Mouse (Mus musculus) lung, embryonic 16.5 days (tissue): ENCODE data around the gene Ncdn. TPM values are rescaled to one million over a fixed set of nuclear protein-coding genes. Genes with fewer than 3 reads are reported as not detected.
A peak's percentile ranks its signal among the peaks of the same experiment; 100 is the strongest.

ENCODE experiments used
- ATAC-seq: fragments of 200-750 bp; cut with Nextera tagmentation; 2 replicates; pipeline ENCODE4 v1.8.0; 2017; ENCODE audit warnings: low read depth, mild to moderate bottlenecking, moderate library complexity
- H3K27ac ChIP-seq: fragments of 300-500 bp; sonication (generic); 2 replicates; pipeline ENCODE4 v1.5.1; 2014; ENCODE audit warnings: mild to moderate bottlenecking, control low read depth, low read length
- H3K27me3 ChIP-seq: fragments of 300-500 bp; sonication (generic); 2 replicates; pipeline ENCODE4 v1.6.1; 2014; ENCODE audit warnings: low read depth, low read length, mixed read lengths; ENCODE audit not compliant: control insufficient read depth, insufficient read depth
- H3K36me3 ChIP-seq: fragments of 300-500 bp; sonication (generic); 2 replicates; pipeline ENCODE4 v1.6.1; 2014; ENCODE audit warnings: low read length; ENCODE audit not compliant: control insufficient read depth, insufficient read depth
- H3K4me1 ChIP-seq: fragments of 300-500 bp; sonication (generic); replicated peaks from 2 replicates; pipeline ENCODE4 v1.6.1; 2014; ENCODE audit warnings: low read length, mixed read lengths; ENCODE audit not compliant: control insufficient read depth, insufficient read depth
- H3K4me2 ChIP-seq: fragments of 300-500 bp; sonication (generic); 2 replicates; pipeline ENCODE4 v1.6.1; 2014; ENCODE audit warnings: low read depth, low read length, control low read depth
- H3K4me3 ChIP-seq: fragments of 300-500 bp; sonication (generic); 2 replicates; pipeline ENCODE4 v1.5.1; 2014; ENCODE audit warnings: mild to moderate bottlenecking, low read length, control low read depth
- H3K9ac ChIP-seq: fragments of 300-500 bp; sonication (generic); 2 replicates; pipeline ENCODE4 v1.6.1; 2014; ENCODE audit warnings: low read length, control low read depth
- H3K9me3 ChIP-seq: fragments of 300-500 bp; sonication (generic); 2 replicates; pipeline ENCODE4 v1.6.1; 2016; ENCODE audit warnings: low read length; ENCODE audit not compliant: control insufficient read depth
- WGBS: fragments of 180-500 bp; shearing (Covaris S2); extraction: QIAGEN DNeasy Blood & Tissue Kit; methylation state at CpG from one replicate; pipeline ENCODE4 v1.1.7; 2014; 5-methylcytosine and 5-hydroxymethylcytosine counted together
- polyA plus RNA-seq: library from polyadenylated mRNA; unstranded; fragments of >200 nt; fragmentation: Nextera tagmentation; extraction: Ambion mirVana; gene quantifications from 2 replicates; pipeline ENCODE4 v1.2.1, GENCODE M21; 2015

The Ncdn gene
- polyA plus RNA-seq, 1 experiment from 2014 or later = 26.7 TPM

DNA sequence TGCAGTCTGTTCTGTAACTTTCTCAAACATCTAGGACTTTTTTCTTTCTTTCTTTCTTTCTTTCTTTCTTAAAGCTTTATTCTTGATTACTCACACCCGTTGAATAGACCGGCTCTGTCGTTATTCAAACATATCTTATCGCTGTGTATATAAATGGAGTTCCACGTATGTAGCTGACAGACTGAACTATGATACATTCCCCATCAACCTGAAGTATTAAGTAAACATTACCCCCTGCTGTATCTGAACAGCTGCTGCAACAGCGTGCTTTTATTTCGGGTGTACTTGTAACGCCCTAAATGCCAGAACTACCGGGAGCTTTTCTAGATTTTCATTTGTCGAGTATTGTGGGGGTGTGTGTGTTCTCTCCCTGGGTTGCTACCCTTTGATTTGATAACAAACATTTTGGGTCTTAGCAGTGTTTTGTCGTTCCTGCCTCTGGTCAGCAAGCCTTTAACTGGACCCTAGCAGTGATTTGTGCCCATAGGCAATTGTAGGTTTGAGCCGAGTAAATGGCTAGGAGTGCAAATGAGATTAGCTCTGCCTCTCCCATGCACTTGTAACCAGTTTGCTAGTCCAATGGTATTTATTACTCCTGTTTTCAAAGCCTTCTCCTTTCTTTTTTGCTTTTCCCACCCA is 1.6 kb upstream of the Ncdn start:
- peak overlapping the region; percentile 73 for H3K4me3 ChIP-seq
- WGBS = 21% methylated on average over 12 of the region's 12 CpGs
- H3K4me1 ChIP-seq = peaks cover 33% of the 10 kb centered on the region
- H3K9ac ChIP-seq = no peak overlapping the region; the same call in 1 of the 2 replicates
- no peaks in the 10 kb centered on the region for H3K9me3 ChIP-seq
- H3K36me3 ChIP-seq = peaks cover 3% of the 10 kb centered on the region
- H3K27me3 ChIP-seq = no peaks in the 10 kb centered on the region
- peak overlapping the region; percentile 63 for H3K4me2 ChIP-seq
- H3K27ac ChIP-seq = peak overlapping the region; percentile 18; the same call in 1 of the 2 replicates
- no peak for ATAC-seq

DNA sequence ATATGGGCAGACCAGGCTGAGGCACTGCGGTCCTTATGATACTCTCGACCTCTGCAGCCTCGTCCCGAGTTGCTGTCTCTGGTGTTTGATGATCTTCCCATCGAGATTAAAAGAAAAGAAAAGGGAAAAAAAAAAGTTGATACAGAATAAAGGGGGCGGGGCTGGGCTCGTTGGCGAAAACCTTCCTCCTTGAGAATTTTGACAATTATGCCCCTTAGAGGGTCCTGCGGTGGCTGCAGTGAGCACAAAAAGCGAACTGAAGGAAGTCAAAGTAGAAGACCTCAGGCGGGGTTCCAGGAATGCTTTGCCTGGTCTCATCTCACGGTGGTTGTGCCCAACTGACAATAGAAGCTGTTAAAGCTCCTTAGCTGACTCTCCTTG is 983 bp upstream of the Ncdn start:
- Histone ChIP-seq H3K9ac (peak overlapping the region; percentile 80), H3K9me3 (no peaks in the 10 kb centered on the region), H3K27me3 (no peaks in the 10 kb centered on the region), H3K27ac (peak overlapping the region; percentile 93), H3K4me2 (peak overlapping the region; percentile 63), H3K4me3 (peak overlapping the region; percentile 73), H3K36me3 (peaks cover 3% of the 10 kb centered on the region), H3K4me1 (peaks cover 35% of the 10 kb centered on the region)
- no peak for ATAC-seq
- 1% methylated on average over 12 of the region's 12 CpGs for WGBS

DNA sequence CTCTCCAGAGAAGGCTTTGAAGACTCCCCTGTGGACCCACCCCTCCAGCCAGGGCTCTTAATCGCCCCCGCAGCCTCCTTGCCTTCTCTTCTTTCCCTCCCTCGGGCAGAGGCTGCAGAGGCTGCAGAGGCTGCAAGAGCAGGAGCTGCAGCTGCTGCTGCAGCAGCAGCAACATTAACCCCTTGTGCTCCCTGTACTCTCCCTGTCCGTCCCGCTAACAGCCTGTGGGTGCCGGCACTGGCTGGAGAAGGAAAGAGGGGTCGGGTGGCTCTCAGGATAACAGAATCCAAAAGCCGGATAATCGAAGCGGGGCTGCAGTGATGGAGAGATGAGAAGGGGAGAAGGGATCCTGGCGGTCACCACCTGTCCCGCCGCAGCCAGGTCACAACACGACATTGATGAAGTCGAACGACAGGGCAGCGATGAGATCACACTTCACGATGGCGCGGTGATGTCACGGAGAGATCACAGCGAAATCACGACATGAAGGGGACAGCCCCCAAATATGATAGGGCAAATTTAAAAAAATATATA is 563 bp downstream of the Ncdn start:
- Histone ChIP-seq H3K27ac (no peak overlapping the region), H3K4me1 (peaks cover 35% of the 10 kb centered on the region), H3K9ac (peak overlapping the region; percentile 80), H3K4me3 (peak overlapping the region; percentile 73), H3K27me3 (no peaks in the 10 kb centered on the region), H3K36me3 (peaks cover 11% of the 10 kb centered on the region), H3K9me3 (no peaks in the 10 kb centered on the region), H3K4me2 (peak overlapping the region; percentile 75)
- no peak for ATAC-seq
- WGBS = under 1% methylated on average over 23 of the region's 23 CpGs

DNA sequence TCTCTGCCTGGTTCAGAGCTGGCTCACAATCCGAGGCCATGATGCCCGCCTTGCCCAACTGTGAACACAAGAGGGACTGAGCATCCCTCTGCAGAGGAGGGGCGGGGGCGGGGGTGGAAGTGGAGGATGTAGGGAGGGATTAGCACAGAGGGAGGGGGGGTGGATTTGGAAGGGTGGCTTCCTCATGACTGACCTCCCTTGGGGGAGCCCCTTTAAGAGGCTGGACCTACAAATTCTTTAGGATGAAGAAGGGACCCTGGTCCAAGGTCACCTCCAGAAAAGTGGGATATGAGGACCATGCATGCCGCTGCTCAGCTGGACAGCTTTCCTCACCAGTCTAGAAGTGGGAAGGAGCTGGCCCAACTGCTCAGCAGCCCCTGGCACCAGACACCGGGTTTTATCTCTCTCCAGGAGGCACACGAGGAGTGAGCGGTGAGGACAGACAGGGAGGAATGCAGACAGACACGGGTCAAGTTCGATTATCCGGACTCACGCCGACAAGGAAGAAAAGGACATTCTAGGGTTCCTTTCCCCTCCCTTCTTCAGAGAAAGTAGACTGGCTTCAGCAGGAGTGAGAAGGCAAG is 1.1 kb downstream of the Ncdn start:
- WGBS = 7% methylated on average over 13 of the region's 13 CpGs
- Histone ChIP-seq H3K4me3 (peak overlapping the region; percentile 73), H3K4me1 (peaks cover 35% of the 10 kb centered on the region), H3K27ac (no peak overlapping the region), H3K9me3 (no peaks in the 10 kb centered on the region), H3K27me3 (no peaks in the 10 kb centered on the region), H3K9ac (peak overlapping the region; percentile 80), H3K36me3 (peaks cover 11% of the 10 kb centered on the region), H3K4me2 (peak overlapping the region; percentile 75)
- no peak for ATAC-seq

DNA sequence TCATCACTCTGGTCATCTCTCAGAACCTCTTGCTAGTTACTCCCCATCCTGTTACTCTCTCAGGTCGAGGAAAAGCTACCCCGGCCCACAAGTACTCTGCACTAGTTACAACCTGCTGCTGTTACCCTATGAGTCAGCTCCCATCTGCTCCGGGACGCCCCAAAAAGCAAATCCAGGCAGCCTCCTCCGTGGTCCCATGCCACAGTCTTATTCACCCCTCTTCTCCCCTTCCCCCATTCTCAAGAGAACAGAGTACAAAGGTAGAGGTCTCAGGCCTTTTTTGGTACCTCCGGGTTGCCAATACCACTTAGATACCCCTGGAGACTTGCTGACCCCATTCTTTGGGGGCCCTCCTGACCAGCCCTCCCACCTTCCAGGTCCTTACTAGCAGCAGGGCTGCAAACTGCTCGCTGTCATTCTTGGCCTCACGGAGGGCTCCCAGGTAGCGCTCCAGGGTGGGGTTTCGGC is 1.6 kb downstream of the Ncdn start:
- no peak for ATAC-seq
- H3K4me3 ChIP-seq = no peak overlapping the region; the same call in 1 of the 2 replicates
- peak overlapping the region; percentile 80; the same call in 1 of the 2 replicates for H3K9ac ChIP-seq
- H3K36me3 ChIP-seq = peaks cover 13% of the 10 kb centered on the region
- H3K4me1 ChIP-seq = peaks cover 31% of the 10 kb centered on the region
- no peak overlapping the region for H3K27ac ChIP-seq
- no peaks in the 10 kb centered on the region for H3K9me3 ChIP-seq
- H3K27me3 ChIP-seq = no peaks in the 10 kb centered on the region
- H3K4me2 ChIP-seq = peak overlapping the region; percentile 75
- 55% methylated on average over 10 of the region's 10 CpGs for WGBS

DNA sequence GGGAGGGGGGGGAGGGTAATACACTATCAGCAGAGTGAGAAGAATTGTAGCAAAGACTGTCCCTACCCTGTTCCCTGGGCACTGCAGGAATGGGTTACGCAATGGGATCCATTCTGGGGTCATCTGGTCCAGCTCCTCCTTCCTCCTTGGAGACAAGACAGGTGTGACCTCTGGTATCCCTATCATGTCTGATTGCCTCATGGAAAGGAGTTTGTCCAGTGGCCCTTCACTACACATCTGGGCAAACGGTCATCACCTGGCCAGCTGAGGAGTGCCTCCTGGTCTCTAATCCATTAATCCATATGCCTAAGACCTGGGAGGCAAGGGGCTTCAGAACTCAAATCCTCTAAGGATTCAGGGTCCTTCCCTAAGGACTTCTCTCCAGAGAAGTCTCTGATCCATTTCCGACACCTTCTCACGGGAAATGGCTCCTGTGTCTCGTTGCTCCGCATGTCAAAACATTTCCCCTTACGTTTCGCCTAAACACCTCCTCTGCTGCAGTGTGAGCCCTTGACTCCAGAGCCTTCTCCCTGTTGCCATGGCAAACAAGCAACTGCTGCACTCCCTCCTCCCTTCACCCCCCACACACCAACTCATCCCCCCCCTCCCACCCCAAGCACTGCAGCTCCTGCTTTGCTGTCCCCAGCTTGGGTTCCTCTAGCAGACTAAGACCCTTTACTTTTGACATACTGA is 2.2 kb downstream of the Ncdn start:
- H3K36me3 ChIP-seq = peaks cover 19% of the 10 kb centered on the region
- H3K9ac ChIP-seq = no peak overlapping the region
- 0 out of 2 replicates have a peak overlapping the region, but pooled peaks have one; percentile 75 for H3K4me2 ChIP-seq
- 70% methylated on average over 8 of the region's 8 CpGs for WGBS
- no peak overlapping the region for H3K4me3 ChIP-seq
- peaks cover 31% of the 10 kb centered on the region for H3K4me1 ChIP-seq
- no peaks in the 10 kb centered on the region for H3K9me3 ChIP-seq
- ATAC-seq = no peak
- no peak overlapping the region for H3K27ac ChIP-seq
- no peaks in the 10 kb centered on the region for H3K27me3 ChIP-seq

DNA sequence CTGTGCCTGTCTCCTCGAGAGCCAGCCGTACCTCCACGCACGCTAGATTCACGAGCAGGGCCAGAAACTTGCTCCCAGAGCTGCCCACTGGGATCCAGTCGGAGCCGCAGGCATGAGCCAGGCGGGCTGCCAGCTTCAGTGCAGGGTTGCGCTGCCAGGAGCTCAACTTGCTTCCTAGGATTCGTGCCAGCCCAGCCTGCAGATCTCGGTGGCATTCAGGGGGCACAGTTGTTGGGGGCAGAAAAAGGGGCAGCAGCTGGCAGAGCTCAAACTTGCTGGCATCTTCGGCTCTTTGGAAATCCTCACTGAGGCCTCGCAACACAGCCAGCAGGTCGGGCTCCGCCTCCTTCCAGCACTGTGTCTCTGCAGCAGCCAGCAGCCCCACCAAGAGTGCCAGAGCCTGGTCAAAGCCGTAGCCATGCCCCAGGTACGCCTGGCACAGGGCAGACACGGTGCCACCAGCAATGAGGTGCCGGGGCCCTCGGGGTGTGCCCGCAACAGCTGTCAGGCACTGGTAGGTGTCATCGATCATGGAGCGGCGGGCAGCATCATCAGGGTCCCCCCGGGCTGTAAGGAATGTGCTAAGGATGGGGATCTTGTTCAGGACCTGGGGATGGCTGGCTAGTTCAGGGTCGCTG is 3.1 kb downstream of the Ncdn start:
- no peak for ATAC-seq
- H3K9ac ChIP-seq = no peak overlapping the region
- no peaks in the 10 kb centered on the region for H3K9me3 ChIP-seq
- peaks cover 24% of the 10 kb centered on the region for H3K36me3 ChIP-seq
- H3K27me3 ChIP-seq = no peaks in the 10 kb centered on the region
- H3K4me2 ChIP-seq = no peak overlapping the region
- H3K4me1 ChIP-seq = peaks cover 29% of the 10 kb centered on the region
- H3K4me3 ChIP-seq = no peak overlapping the region
- 79% methylated on average over 26 of the region's 26 CpGs for WGBS
- H3K27ac ChIP-seq = no peak overlapping the region

DNA sequence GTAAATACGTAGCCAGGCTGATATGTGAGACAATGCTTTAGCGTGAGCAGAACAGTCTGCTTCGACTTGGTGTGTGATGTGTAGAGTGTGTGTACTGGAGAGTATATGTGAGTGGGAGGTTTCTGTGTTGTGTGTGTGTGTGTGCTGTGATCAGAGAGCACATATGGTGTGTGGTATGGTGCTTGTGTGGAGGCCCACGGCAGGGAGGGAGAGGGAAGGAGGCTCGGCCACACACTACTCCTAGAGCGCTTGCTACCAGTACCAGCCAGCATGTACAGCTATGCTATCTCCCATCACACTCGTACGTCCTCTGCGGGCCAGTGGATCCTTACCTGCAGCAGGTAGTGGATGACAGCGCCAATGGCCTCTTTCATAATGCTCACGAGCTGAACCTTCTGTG is 3.7 kb downstream of the Ncdn start:
- Histone ChIP-seq H3K9ac (no peak overlapping the region), H3K27ac (no peak overlapping the region), H3K27me3 (no peaks in the 10 kb centered on the region), H3K36me3 (peaks cover 29% of the 10 kb centered on the region), H3K4me1 (peaks cover 24% of the 10 kb centered on the region), H3K9me3 (no peaks in the 10 kb centered on the region), H3K4me3 (no peak overlapping the region), H3K4me2 (no peak overlapping the region)
- ATAC-seq = no peak
- 84% methylated on average over 11 of the region's 11 CpGs for WGBS

DNA sequence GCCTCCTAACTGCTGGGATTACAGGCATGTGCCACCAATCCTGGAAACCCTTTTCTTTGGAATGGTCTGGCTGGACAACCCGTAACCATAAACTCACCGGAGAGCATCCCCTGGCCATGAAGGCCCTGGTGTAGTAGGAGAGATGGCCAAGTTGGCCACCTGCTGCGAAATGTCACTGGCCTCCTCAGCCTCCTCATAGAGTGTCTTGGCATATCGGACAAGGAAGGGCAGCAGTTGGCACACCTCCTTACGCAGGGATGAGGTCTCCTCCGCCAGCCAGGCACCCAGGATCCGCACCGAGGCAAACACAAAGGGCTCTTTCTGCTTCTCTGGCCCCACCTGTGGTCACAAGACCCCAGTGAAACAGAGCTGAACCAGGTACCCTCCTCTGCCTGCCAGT is 4.9 kb downstream of the Ncdn start:
- no peak overlapping the region for H3K4me3 ChIP-seq
- H3K4me2 ChIP-seq = no peak overlapping the region
- no peak overlapping the region for H3K27ac ChIP-seq
- no peaks in the 10 kb centered on the region for H3K9me3 ChIP-seq
- no peak overlapping the region for H3K9ac ChIP-seq
- no peak for ATAC-seq
- H3K36me3 ChIP-seq = peaks cover 29% of the 10 kb centered on the region
- no peaks in the 10 kb centered on the region for H3K27me3 ChIP-seq
- H3K4me1 ChIP-seq = peaks cover 22% of the 10 kb centered on the region
- WGBS = 95% methylated on average over 8 of the region's 8 CpGs
